ENCODE assay signal across 8 mouse cellular contexts in the genomic region with DNA sequence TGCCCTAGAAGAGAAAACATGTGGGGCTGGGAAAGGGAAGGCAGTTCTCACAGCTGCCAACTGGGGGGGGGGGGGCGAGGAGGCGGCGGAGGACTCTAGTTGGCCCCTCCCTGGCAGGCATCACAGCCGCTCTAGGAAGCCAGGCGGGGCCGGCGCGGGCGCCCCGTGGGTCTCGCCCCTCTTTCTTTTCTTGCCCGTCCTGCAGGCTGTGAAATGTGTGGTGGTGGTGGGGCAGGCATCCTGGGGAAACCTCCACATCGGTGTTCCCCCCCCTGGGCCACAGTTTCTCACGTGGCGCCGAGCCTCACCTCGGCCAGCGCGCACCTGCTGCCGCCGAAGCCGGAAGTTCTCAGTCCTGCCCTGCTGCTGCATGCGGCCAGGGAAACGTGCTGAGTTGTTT. TPM values are rescaled to one million over a fixed set of nuclear protein-coding genes. Genes with fewer than 3 reads are reported as not detected.
DNase-seq lines count a peak whose midpoint lies in the region; ATAC-seq and TF ChIP-seq lines count a peak whose summit lies in the region.

No protein-coding gene starts in this region.

- H3K9ac ChIP-seq in heart, embryonic 14.5 days (ENCODE audit: low read length) = peak overlapping the region; percentile 72
- peak overlapping the region; percentile 30; the same call in 1 of the 2 replicates for H3K9ac ChIP-seq in embryonic facial prominence, embryonic 11.5 days (replicated peaks; ENCODE audit: low read length)
- peak overlapping the region; percentile 22; the same call in 1 of the 2 replicates for H3K9ac ChIP-seq in intestine, embryonic 14.5 days (ENCODE audit: low read length)
- H3K9ac ChIP-seq in midbrain, embryonic 16.5 days (ENCODE audit: low read depth, low read length) = peak overlapping the region; percentile 56; the same call in 1 of the 2 replicates

- no peaks in the 10 kb centered on the region for H3K27me3 ChIP-seq in heart, embryonic 14.5 days (ENCODE audit: control insufficient read depth, insufficient read depth, low read length)
- no peaks in the 10 kb centered on the region for H3K27me3 ChIP-seq in embryonic facial prominence, embryonic 11.5 days (ENCODE audit: control insufficient read depth, insufficient read depth, low read length)
- no peaks in the 10 kb centered on the region for H3K27me3 ChIP-seq in intestine, embryonic 14.5 days (replicated peaks; ENCODE audit: control insufficient read depth, insufficient read depth, low read length)
- no peaks in the 10 kb centered on the region for H3K27me3 ChIP-seq in midbrain, embryonic 16.5 days (ENCODE audit: control insufficient read depth, insufficient read depth, low read depth, low read length)

- TF ChIP-seq CTCF in left cerebral cortex, adult 2 months (IDR thresholded peaks at IDR 0.05) = no peak

- H3K36me3 ChIP-seq in heart, embryonic 14.5 days (ENCODE audit: control insufficient read depth, insufficient read depth, low read length) = no peaks in the 10 kb centered on the region
- no peaks in the 10 kb centered on the region for H3K36me3 ChIP-seq in embryonic facial prominence, embryonic 11.5 days (replicated peaks; ENCODE audit: control insufficient read depth, insufficient read depth, low read depth, low read length)
- H3K36me3 ChIP-seq in intestine, embryonic 14.5 days (ENCODE audit: control insufficient read depth, insufficient read depth, low read length) = no peaks in the 10 kb centered on the region
- no peaks in the 10 kb centered on the region for H3K36me3 ChIP-seq in midbrain, embryonic 16.5 days (ENCODE audit: control insufficient read depth, insufficient read depth, low read length)

- peaks cover 22 to 24% of the 10 kb centered on the region in 2 experiments for H3K4me1 ChIP-seq in heart, embryonic 14.5 days (ENCODE audit: control insufficient read depth in 2 of 2, insufficient read depth in 2 of 2, low read length in 2 of 2)
- H3K4me1 ChIP-seq in embryonic facial prominence, embryonic 11.5 days (ENCODE audit: control insufficient read depth, insufficient read depth, low read length) = no peaks in the 10 kb centered on the region
- 0 out of 2 replicates have a peak, but pooled peaks cover 4% of the 10 kb centered on the region for H3K4me1 ChIP-seq in intestine, embryonic 14.5 days (replicated peaks; ENCODE audit: control insufficient read depth, insufficient read depth, low read length)
- H3K4me1 ChIP-seq in midbrain, embryonic 16.5 days (ENCODE audit: control insufficient read depth, insufficient read depth, low read length) = peaks cover 4% of the 10 kb centered on the region; the same call in 1 of the 2 replicates

- H3K4me3 ChIP-seq in heart, embryonic 14.5 days (ENCODE audit: control insufficient read depth in 1 of 2, insufficient read depth in 1 of 2, low read depth in 1 of 2, low read length in 2 of 2) = peak overlapping the region; percentile 35 to 46
- peak overlapping the region; percentile 26 for H3K4me3 ChIP-seq in embryonic facial prominence, embryonic 11.5 days (ENCODE audit: low read depth, low read length)
- H3K4me3 ChIP-seq in intestine, embryonic 14.5 days (ENCODE audit: low read depth, low read length) = peak overlapping the region; percentile 27
- H3K4me3 ChIP-seq in midbrain, embryonic 16.5 days (ENCODE audit: low read depth, low read length) = peak overlapping the region; percentile 31
- no peak overlapping the region for H3K4me3 ChIP-seq in left cerebral cortex, adult 2 months

- no peak overlapping the region for H3K27ac ChIP-seq in heart, embryonic 14.5 days (replicated peaks in 1 of 2; ENCODE audit: control insufficient read depth in 1 of 2, insufficient read depth in 1 of 2, low read depth in 2 of 2, low read length in 2 of 2)
- no peak overlapping the region for H3K27ac ChIP-seq in embryonic facial prominence, embryonic 11.5 days (replicated peaks; ENCODE audit: low read depth, low read length)
- H3K27ac ChIP-seq in intestine, embryonic 14.5 days (ENCODE audit: low read depth) = no peak overlapping the region
- H3K27ac ChIP-seq in midbrain, embryonic 16.5 days (ENCODE audit: low read length) = no peak overlapping the region
- no peak overlapping the region for H3K27ac ChIP-seq in left cerebral cortex, adult 2 months

- intact Hi-C loops in heart, postnatal 10 days (cut with DNase I) = no loop called here
- intact Hi-C loops in left cerebral cortex, adult 2 months (cut with DNase I) = no loop called here
- intact Hi-C loops in left cerebral cortex, postnatal 36 days (cut with DNase I) = no loop called here

- WGBS in heart, embryonic 14.5 days = 12% methylated on average over 24 of the region's 24 CpGs
- 20% methylated on average over 23 of the region's 24 CpGs for WGBS in embryonic facial prominence, embryonic 11.5 days
- WGBS in intestine, embryonic 14.5 days = 18% methylated on average over 23 of the region's 24 CpGs
- WGBS in midbrain, embryonic 16.5 days = 24% methylated on average over 24 of the region's 24 CpGs

- H3K9me3 ChIP-seq in heart, embryonic 14.5 days (ENCODE audit: control insufficient read depth, low read length) = no peaks in the 10 kb centered on the region
- H3K9me3 ChIP-seq in embryonic facial prominence, embryonic 11.5 days (replicated peaks; ENCODE audit: control insufficient read depth, low read length) = no peaks in the 10 kb centered on the region
- no peaks in the 10 kb centered on the region for H3K9me3 ChIP-seq in intestine, embryonic 14.5 days (ENCODE audit: control insufficient read depth, low read length)
- no peaks in the 10 kb centered on the region for H3K9me3 ChIP-seq in midbrain, embryonic 16.5 days (replicated peaks; ENCODE audit: control insufficient read depth, low read length, poor library complexity, severe bottlenecking)

- peak overlapping the region; percentile 70 for H3K4me2 ChIP-seq in heart, embryonic 14.5 days (ENCODE audit: low read length)
- H3K4me2 ChIP-seq in embryonic facial prominence, embryonic 11.5 days (ENCODE audit: low read depth, low read length) = peak overlapping the region; percentile 51
- H3K4me2 ChIP-seq in intestine, embryonic 14.5 days (ENCODE audit: low read length) = peak overlapping the region; percentile 49
- H3K4me2 ChIP-seq in midbrain, embryonic 16.5 days (ENCODE audit: low read length) = peak overlapping the region; percentile 55

- DNase-seq in heart, postnatal 10 days = no peak
- DNase-seq in embryonic facial prominence, embryonic 11.5 days (ENCODE audit: low spot score) = peak; percentile 7
- DNase-seq in intestine, embryonic 14.5 days (ENCODE audit: low spot score) = no peak
- no peak for DNase-seq in urinary bladder, postnatal 10 days (ENCODE audit: low spot score)
- no peak for DNase-seq in left cerebral cortex, adult 2 months (ENCODE audit: extremely low spot score in 1 of 2, low spot score in 2 of 2)
- DNase-seq in left cerebral cortex, postnatal 36 days (ENCODE audit: low spot score in 2 of 2) = no peak

- ATAC-seq in heart, embryonic 14.5 days (ENCODE audit: insufficient number of reproducible peaks, insufficient read depth, low FRiP score, low read depth) = no peak
- no peak for ATAC-seq in embryonic facial prominence, embryonic 11.5 days (replicated peaks; ENCODE audit: insufficient number of reproducible peaks, low FRiP score, low TSS enrichment, low read depth)
- no peak for ATAC-seq in intestine, embryonic 14.5 days (replicated peaks; ENCODE audit: low FRiP score, low TSS enrichment, low read depth)
- ATAC-seq in midbrain, embryonic 16.5 days = no peak

RNA-seq across cellular contexts. Expression of a gene that starts 10.9 kb away (rescaled TPM):
- 0.28 TPM in 1 of 2 replicates, not detected in the other for polyA plus RNA-seq in heart, embryonic 14.5 days (2014; fragmentation: Nextera tagmentation; extraction: Ambion mirVana)
- total RNA-seq in heart, postnatal 10 days (2021) = not detected
- polyA plus RNA-seq in embryonic facial prominence, embryonic 11.5 days (2014; fragmentation: Nextera tagmentation; extraction: Ambion mirVana) = 0.13 TPM in 1 of 2 replicates, not detected in the other
- 0.37 and 0.89 TPM in 2 replicates for polyA plus RNA-seq in intestine, embryonic 14.5 days (2014; fragmentation: Nextera tagmentation; extraction: Ambion mirVana)
- polyA plus RNA-seq in midbrain, embryonic 16.5 days (2015; fragmentation: Nextera tagmentation; extraction: Ambion mirVana) = 0.75 and 0.83 TPM in 2 replicates
- total RNA-seq in left cerebral cortex, adult 2 months (2021) = under 1 TPM; 0.27 to 0.35 TPM
- total RNA-seq in left cerebral cortex, postnatal 36 days (2021) = under 1 TPM; 0.10 to 0.18 TPM

RNA-seq across cellular contexts. Expression of a gene that starts 10.9 kb away (rescaled TPM):
- polyA plus RNA-seq in heart, embryonic 14.5 days (2014; fragmentation: Nextera tagmentation; extraction: Ambion mirVana) = 34.7 and 40.8 TPM in 2 replicates
- total RNA-seq in heart, postnatal 10 days (2021) = 10 to 100 TPM; 17.6 to 18.2 TPM
- 39.6 and 45.2 TPM in 2 replicates for polyA plus RNA-seq in embryonic facial prominence, embryonic 11.5 days (2014; fragmentation: Nextera tagmentation; extraction: Ambion mirVana)
- polyA plus RNA-seq in intestine, embryonic 14.5 days (2014; fragmentation: Nextera tagmentation; extraction: Ambion mirVana) = 36.6 and 38.0 TPM in 2 replicates
- 197 and 206 TPM in 2 replicates for polyA plus RNA-seq in midbrain, embryonic 16.5 days (2015; fragmentation: Nextera tagmentation; extraction: Ambion mirVana)
- total RNA-seq in left cerebral cortex, adult 2 months (2021) = 10 to 100 TPM; 42.3 to 43.1 TPM
- total RNA-seq in left cerebral cortex, postnatal 36 days (2021) = 10 to 100 TPM; 43.2 to 43.6 TPM

RNA-seq across cellular contexts. Expression of a gene that starts 19.1 kb away (rescaled TPM):
- 5.4 and 6.2 TPM in 2 replicates for polyA plus RNA-seq in heart, embryonic 14.5 days (2014; fragmentation: Nextera tagmentation; extraction: Ambion mirVana)
- total RNA-seq in heart, postnatal 10 days (2021) = 1 to 10 TPM; 3.9 to 4.7 TPM
- 10.3 and 11.0 TPM in 2 replicates for polyA plus RNA-seq in embryonic facial prominence, embryonic 11.5 days (2014; fragmentation: Nextera tagmentation; extraction: Ambion mirVana)
- polyA plus RNA-seq in intestine, embryonic 14.5 days (2014; fragmentation: Nextera tagmentation; extraction: Ambion mirVana) = 12.6 and 13.0 TPM in 2 replicates
- polyA plus RNA-seq in midbrain, embryonic 16.5 days (2015; fragmentation: Nextera tagmentation; extraction: Ambion mirVana) = 14.3 and 14.6 TPM in 2 replicates
- 10 to 100 TPM; 10.7 to 12.1 TPM for total RNA-seq in left cerebral cortex, adult 2 months (2021)
- 10 to 100 TPM; 10.1 to 10.3 TPM for total RNA-seq in left cerebral cortex, postnatal 36 days (2021)

RNA-seq across cellular contexts. Expression of a gene that starts 26.6 kb away (rescaled TPM):
- polyA plus RNA-seq in heart, embryonic 14.5 days (2014; fragmentation: Nextera tagmentation; extraction: Ambion mirVana) = not detected in 2 replicates
- not detected for total RNA-seq in heart, postnatal 10 days (2021)
- polyA plus RNA-seq in embryonic facial prominence, embryonic 11.5 days (2014; fragmentation: Nextera tagmentation; extraction: Ambion mirVana) = 0.17 TPM in 1 of 2 replicates, not detected in the other
- 0.09 TPM in 1 of 2 replicates, not detected in the other for polyA plus RNA-seq in intestine, embryonic 14.5 days (2014; fragmentation: Nextera tagmentation; extraction: Ambion mirVana)
- 0.10 and 0.19 TPM in 2 replicates for polyA plus RNA-seq in midbrain, embryonic 16.5 days (2015; fragmentation: Nextera tagmentation; extraction: Ambion mirVana)
- total RNA-seq in left cerebral cortex, adult 2 months (2021) = under 1 TPM; 0.18 to 0.54 TPM
- total RNA-seq in left cerebral cortex, postnatal 36 days (2021) = under 1 TPM in 1 of 2 experiments, not detected in 1; 0.15 TPM

RNA-seq across cellular contexts. Expression of a gene that starts 27.4 kb away (rescaled TPM):
- polyA plus RNA-seq in heart, embryonic 14.5 days (2014; fragmentation: Nextera tagmentation; extraction: Ambion mirVana) = 62.5 and 64.8 TPM in 2 replicates
- total RNA-seq in heart, postnatal 10 days (2021) = 10 to 100 TPM; 66.8 to 67.7 TPM
- polyA plus RNA-seq in embryonic facial prominence, embryonic 11.5 days (2014; fragmentation: Nextera tagmentation; extraction: Ambion mirVana) = 103 and 106 TPM in 2 replicates
- polyA plus RNA-seq in intestine, embryonic 14.5 days (2014; fragmentation: Nextera tagmentation; extraction: Ambion mirVana) = 107 and 121 TPM in 2 replicates
- polyA plus RNA-seq in midbrain, embryonic 16.5 days (2015; fragmentation: Nextera tagmentation; extraction: Ambion mirVana) = 51.4 and 61.3 TPM in 2 replicates
- 10 to 100 TPM; 61.0 to 64.3 TPM for total RNA-seq in left cerebral cortex, adult 2 months (2021)
- 10 to 100 TPM; 65.4 to 74.4 TPM for total RNA-seq in left cerebral cortex, postnatal 36 days (2021)

Comparison
In these comparisons a context has a peak if more than half of its experiments do, and no peak if none do; other contexts are left out.
1. H3K9ac ChIP-seq: peak in every context shown above with its lines; median percentile 72 in heart, embryonic 14.5 days; 56 in midbrain, embryonic 16.5 days; 30 in embryonic facial prominence, embryonic 11.5 days; 22 in intestine, embryonic 14.5 days.